Mouse (Mus musculus): ENCODE measurements around the gene Fnbp1.

Gene Fnbp1

DNA sequence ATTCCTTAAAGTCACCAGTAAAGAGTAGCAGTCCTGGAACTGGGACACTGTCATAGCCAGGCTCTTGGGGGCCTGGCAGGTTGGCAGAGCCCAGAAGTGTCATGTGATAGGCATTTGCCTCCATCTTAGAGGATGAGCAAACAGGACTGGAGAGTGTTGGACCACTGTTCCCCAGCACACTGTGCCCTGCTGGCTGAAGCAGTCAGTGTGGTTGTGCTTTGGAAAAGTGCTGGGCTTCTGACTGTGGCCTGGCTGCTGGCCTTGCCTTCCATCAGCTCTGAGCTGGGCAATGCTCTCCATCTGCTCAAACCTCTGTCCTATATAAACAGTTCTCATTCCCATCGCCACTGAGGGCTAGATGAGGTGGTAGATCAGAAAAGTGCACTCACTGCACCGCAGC, 121.6 kb downstream of the Fnbp1 start:
- no peak for DNase-seq

DNA sequence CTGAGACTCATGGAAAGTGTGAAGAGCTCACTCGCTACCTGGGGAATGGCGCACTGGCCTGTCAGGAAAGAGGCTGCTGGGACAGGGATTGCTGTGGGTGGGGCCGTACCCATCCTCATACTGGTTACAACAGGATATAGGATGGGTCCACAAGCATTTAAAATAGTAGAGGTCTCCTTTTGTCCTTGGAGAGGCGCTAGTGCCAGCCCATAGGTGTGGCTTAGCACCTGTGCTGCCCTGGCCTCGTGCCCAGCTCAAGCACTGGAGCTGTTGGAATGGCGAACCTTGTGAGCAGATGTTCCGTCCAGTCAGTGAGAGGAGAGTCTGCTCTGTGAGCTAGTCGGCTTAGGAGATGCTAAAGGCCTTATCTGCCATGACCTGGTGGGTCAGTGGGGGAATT, 122.8 kb downstream of the Fnbp1 start:
- no peak for DNase-seq

DNA sequence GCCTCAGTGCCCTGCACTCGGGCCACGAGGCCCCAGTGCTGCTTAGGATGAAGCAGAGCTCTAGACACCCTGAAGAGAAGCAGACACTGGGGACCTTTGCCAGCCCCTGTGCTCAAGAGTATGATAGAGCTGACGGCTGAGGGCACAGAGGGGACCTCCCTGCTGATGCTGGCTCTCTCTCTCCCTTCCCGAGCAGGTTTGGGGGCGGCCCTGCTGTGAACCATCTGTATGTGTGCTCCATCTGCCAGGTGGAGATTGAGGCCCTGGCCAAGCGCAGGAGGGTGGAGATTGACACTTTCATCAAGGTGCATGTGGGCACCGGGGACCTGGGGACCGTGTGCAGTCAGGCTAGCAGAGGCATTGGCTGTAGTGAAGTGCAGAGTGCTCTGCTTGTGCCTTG, 123.3 kb downstream of the Fnbp1 start:
- no peak for DNase-seq

DNA sequence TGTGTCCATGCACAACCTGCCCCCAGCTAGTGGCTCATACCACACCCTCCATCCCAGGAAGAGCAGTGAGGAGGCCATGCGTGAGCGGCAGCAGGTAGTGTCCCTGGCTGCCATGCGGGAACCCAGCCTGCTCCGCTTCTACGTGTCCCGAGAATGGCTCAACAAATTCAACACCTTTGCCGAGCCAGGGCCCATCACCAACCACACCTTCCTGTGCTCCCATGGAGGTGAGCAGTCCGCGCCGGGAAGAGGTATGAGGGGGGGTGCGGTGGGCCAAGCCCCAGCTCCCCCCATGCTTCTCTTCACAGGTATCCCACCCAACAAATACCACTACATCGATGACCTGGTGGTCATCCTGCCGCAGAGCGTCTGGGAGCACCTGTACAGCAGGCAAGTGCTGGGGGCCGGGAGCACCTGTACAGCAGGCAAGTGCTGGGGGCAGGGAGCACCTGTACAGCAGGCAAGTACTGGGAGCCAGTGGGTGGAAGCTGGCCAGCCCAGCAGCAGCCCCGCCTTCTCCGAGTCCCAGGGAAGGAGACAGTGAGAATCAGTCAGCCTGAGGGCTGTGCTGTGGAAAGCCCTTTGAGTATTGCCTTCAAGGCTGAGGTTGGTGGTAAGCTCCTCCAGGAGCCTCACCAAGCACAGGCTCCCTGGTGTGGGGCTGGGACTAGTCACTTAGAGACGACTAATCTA, 124.0 kb downstream of the Fnbp1 start:
- no peak for DNase-seq

DNA sequence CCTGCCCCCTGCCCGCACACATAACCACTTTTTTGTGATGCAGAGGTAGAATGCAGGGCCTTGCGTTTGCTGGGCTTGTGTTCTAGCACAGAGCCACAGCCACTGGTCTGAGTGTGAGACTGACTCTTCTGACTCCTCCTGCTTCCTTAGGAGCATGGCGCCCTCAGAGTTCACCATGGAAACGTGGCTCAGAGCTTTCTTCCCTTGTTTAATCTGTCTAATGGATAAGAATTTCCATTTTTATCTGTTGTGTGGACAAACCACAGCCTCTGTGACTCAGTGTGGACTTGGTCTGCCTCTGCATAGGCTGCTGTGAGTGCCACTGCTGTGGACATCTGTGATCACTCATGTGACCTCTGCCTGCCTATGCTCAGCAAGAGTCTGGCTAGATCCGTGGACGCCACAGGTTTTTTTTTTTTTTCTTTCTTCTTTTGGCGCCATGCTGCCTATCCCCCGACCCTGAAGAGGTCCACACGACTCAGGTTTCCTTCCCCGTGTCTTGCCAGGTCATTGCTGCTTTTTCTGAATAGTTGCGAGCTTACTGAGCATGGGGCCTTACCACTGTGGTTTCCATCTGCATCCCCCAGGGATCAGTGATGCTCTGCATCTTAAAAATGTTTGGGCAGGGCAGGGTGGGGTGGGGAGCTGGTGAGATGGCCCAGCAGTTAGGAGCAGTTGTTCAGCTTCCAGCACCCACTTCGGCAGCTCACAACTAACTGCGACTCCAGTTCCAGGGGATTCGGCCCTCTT, 128.3 kb downstream of the Fnbp1 start:
- DNase-seq = no peak

DNA sequence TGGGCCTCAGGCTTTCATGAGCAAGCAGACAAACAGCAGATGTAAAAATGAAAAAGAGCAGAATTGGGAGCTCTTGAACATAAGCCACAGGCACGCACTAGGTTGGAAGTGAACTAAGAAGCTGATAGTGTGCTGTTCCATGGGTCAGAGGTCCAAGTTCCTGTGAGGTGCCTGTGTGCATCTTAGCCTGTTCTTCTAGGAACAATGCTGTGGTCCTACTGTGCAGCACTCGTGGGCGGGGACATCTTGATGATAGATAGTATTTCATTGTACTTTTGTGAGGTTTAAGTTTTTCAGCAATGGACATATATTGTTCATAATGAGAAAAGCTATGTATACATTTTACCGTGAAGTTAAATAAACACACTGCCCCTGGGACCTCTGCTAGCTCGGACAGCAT, 134.6 kb downstream of the Fnbp1 start:
- DNase-seq = no peak

DNA sequence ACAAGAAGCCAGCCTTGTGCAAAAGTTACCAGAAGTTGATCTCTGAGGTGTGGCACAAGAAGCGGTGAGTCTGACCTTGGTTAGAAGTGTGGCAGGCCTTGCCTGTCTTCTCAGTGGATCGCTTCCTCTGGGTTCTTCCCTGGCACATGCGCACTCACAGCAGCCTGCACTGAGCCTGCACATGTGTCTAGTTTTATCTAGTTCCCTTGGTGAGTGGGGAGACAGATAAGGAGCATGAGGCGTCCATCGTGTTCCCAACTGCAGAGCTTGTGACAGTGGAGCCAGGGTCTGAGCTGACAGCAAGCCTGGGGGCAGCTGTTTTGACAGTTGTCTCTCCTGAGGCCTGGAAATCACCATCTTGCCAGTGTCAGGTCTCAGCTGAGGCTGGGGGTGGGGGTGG, 135.4 kb downstream of the Fnbp1 start:
- DNase-seq = no peak

DNA sequence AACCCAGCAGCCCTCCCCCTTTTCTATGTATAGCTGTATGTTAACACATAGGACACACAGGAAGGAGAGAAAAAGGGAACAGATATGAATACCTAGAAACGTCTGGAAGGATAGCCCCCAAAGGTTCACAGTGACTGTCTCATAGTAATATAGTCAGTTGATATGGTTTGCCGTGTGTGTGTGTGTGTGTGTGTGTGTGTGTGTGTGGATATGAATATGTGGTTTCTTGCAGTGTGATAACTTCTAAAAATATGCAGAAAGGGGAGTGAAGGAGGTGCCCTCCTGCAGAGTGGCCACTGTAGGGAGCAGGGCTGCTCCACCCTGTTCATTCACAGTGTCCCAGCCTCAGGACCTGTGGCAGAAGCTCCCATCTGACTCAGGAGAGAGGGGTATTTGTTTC, 136.4 kb downstream of the Fnbp1 start:
- DNase-seq = no peak

DNA sequence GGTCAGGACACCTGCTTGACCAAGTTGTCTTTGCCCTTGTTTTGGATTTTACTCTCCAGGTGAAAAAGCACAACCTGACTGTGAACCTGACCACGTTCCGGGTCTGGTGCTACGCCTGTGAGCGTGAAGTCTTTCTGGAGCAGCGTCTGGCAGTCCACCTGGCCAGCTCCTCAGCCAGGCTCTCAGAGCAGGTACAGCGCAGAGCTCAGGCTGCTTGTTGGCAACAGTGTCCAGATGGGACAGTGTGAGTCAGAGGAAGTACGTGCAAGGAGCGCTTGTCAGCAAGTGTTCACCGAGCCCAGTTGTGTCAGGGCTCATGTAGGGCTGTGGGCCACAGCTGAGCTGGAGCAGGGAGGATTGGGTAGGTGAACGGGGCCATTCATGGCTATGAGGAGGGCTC, 139.0 kb downstream of the Fnbp1 start:
- no peak for DNase-seq

DNA sequence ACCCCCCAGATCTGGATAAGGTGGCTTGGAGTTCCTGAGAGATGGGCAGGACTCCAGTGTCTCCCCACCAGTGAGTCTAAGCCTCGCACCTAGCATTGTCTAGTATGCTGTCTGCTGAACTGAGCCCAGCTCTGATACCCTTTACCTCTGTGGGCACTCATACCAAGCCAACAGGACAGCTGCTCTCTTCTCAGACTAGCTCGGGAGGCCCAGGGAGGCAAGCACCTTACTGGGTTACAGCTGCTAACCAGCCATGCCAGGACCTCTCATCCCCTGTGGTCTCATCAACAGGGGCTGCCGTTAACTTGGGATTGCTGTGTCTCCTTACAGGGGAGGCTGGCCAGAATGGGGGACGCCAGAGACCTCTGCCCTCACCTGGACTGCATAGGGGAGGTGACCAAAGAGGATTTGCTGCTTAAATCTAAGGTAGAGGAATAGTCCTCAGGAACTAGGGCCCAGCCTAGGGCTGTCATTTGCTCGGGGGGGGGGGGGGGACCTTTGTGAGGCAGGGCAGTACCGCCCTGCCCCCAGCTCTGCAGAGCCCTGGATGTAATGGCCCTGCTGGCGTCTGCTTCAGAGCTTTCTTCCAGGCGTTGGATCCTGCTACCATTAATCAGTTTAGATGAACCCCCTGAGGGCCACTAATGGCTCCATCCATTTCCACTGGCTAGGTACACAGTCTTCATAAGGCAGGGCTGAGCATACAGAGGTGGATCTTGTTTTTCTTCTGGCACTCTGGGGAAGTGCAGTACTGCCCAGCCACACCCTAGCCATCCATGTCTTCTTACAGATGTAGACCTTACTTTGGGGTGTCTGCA, 143.2 kb downstream of the Fnbp1 start:
- no peak for DNase-seq

DNA sequence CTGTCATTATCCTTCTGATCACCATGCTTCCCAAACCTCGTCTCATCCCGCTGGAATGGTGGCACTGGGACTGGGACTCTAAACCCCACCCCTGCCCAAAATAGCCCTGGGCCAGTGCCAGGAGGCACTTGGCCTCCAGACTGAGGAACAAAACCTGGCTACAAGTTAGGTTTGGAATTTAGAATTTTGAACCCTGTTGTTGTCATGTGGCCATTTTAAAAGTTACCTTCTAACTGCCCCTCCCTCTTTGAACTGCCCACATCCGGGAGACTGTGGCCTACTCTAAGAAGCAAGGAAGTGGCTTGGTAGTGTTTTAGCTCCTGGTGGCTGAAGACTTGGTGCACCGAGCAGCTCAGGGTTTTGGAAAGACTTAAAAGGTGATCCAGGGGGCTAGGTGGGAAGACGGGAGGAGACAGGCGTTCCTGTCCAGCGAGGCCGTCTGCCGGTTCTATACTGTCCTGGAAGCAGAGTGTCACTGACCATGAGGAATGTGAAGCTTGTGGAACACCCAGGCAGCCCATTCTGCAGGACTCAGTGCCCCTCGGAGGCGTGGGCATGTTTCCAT, 146.3 kb downstream of the Fnbp1 start:
- DNase-seq = no peak

DNA sequence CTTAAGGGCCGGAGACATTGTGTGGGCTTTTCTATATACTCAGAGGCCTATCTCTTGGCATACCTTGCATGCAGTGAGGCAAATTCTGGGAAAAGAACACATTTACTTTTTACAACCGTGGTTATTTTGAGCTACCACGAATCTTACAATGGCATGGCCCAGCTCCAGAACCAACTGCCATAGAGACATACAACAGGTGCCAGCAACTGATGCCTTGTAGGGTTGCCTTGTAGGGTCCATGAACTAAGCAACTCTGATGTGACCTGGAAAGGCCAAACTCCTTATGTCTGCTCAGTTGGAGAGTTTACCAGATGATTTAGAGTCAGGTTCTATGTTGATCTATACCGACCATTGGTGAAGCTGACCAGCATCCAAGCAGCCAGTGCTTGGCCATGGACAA, 147.0 kb downstream of the Fnbp1 start:
- DNase-seq = no peak

DNA sequence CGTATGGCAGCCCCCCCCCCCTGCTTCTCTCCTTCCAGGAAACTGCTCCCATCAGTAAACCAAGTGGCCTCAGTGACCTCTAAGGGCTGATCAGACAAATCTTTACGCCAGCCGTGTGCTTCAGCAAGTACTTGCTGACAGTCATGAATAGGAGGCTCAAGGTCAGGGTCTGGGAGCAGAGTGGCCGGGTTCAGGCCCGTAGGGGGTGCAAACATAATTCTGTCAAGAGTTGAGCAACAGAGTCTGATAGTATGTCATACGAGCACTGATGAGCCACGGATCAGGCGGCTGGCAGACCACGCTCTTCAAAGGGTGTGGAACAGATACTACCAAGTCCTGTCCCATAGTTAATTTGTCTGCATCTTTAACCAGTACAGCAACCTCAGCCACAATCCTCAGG, 151.6 kb downstream of the Fnbp1 start:
- DNase-seq = no peak

DNA sequence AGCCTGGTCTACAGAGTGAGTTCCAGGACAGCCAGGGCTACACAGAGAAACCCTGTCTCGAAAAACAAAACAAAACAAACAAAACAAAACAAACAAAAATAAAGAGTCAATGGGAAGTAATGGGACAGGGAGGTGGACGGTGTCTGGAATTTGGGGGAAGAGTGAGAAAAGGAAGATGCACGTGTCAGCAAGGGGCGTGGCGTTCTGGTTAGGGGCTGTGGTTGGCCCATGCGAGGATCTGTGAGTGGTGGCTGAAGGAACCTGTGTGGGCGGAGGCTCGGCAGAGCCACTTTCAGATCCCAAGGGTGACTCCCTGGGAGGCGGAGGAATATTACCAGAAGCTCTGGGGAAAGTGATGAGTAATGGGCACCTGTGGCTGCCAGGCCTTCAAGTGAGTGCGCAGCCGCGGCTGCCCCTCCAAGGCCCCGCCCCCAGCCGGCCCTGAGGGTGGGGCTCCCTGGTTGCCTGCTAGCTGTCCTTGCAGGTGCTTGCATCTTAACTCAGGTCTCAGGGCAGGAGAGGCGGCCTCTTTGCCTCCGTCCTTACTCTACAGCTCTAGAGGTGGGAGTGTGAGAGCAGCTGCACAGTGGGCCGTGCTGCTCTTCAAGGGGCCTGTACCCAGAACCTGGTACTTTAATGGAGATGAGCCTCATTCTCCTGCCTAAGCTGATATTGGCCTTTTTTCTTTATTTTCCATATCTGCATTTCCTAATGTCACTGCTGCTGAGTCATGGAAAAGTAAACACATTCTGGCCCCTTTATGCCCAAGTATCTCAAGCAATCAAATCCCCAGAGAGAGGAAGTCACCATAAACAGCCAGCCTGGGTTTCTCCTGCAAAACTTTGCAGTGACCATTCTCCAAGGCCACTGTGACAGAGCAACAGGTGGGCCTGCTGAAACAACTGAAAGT, 156.4 kb downstream of the Fnbp1 start:
- peak; percentile 33 to 43 for DNase-seq

DNA sequence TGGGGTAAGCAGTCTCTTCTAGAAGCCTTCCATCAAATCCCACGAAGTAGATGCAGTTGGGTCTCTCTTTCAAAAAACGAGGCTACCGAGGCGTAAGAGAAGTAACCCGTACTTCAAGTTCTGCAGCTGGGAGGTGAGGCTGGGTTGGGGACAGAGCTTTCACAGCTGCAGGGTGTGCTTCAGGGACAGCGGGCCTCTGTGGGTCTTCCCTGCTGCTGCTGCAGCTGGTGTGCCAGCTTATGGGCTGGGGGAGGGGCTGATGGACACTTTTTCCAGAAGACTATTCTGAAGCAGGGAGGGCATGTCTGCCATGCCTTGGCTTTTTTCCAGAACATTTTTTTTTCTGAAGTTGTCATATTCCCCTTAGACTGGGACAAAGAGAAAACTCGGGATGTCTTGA, 158.8 kb downstream of the Fnbp1 start:
- DNase-seq = no peak

DNA sequence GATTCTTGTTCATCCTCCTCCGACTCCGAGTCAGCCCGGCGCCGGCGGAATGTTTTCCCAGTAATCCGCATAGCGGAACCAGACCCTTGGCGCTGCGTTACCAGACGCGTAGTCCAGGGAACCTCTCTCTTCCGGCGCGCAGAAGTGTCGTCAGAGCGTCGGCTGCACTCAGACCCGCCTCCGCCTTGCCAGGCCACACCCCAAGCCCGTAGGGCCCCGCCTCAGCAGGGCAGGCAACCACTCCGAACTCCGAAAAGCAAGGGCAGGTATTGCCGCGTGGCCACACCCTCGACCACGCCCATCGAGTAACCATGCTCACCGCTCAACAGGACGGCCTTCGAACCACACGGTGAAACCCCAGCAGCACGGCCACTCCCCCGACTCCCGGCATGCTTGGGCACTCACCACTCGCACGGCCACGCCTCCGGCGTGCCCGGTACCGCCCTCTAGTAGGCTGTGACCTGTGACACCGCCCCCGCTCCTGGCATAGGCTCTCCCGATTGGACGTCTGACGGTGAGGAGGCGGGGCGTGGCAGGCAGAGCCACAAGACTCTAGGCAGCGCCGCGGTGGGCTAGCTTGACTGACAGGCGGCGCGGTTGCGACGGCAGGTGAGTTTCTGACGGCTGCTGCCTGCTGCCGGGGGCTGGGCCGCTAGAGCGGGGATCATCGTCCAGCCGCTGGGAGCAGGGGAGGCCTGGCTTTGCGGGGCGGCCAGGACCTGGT, 159.9 kb downstream of the Fnbp1 start, which contains the start of the genes BC005624 and Usp20:
BC005624 (minus strand) TSS at position 412 of the 724 bp plus-strand sequence.
Usp20 (plus strand) TSS at position 490 of the 724 bp plus-strand sequence.
- peak; percentile 100 for DNase-seq

Data from B cell, adult 2 months (primary cell).